Comparison of ENCODE assay signal across 1 mouse cellular context in the genomic region with DNA sequence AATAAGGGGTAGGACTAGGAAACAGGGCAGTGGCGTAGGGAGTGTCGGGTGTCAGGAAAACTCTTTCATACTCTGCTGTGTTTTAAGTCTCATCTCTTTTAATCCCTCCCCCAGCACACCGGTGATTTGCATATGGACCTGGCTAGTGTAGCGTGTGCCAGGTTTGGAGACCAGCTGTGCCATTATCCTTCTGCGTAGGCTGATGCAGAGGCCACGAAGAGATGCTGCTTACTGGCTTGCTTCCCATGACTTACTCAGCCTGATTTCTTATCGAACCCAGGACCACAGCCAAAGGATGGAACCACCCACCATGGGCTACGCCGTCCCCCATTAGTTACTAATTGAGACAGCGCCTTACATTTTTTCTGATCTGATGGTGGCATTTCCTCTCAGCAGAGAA.
TF ChIP-seq lines count a peak whose summit lies in the region.

No protein-coding gene starts in this region.

TF ChIP-seq in CH12.LX, 34 proteins besides CTCF, POLR2A, EP300 and RAD21:
- TF ChIP-seq UBTF (IDR thresholded peaks at IDR 0.05; ENCODE audit: low read depth, low read length) = no peak
- no peak for TF ChIP-seq MYC (IDR thresholded peaks at IDR 0.05; ENCODE audit: low read depth, low read length)
- TF ChIP-seq ZMIZ1 (IDR thresholded peaks at IDR 0.05; ENCODE audit: low read depth, low read length) = no peak
- no peak for TF ChIP-seq TCF12 (IDR thresholded peaks at IDR 0.05; ENCODE audit: low read depth, low read length)
- no peak for TF ChIP-seq USF2 (conservative IDR thresholded peaks at IDR 0.05; ENCODE audit: low read depth, low read length)
- TF ChIP-seq ZKSCAN1 (IDR thresholded peaks at IDR 0.05; ENCODE audit: borderline replicate concordance, low read depth, low read length) = no peak
